In genomic region chr11:115894755-115895520, GRCm38 (mm10) we compare ENCODE assay signal across 10 mouse cellular contexts. TPM values are rescaled to one million over a fixed set of nuclear protein-coding genes. Genes with fewer than 3 reads are reported as not detected.
DNase-seq lines count a peak whose midpoint lies in the region; ATAC-seq lines count a peak whose summit lies in the region.
"Had no signal": no experiment of that assay in that cellular context is flagged by ENCODE, and none has a peak within 500 bp of the region (broad histone marks: within the 10 kb centered on the region; RNA-seq: fewer than 3 reads in every experiment).

No protein-coding gene starts in this region.

- DNase-seq in kidney, adult 18-20 months: peak; percentile 29
- peak; percentile 74 for DNase-seq in ES-CJ7 (ENCODE audit: low read depth, low spot score)
- peak; percentile 60 to 71 for DNase-seq in cerebellum, postnatal 14 days
- peak; percentile 30 for DNase-seq in lung, postnatal 36 days
- no peak for DNase-seq in left cerebral cortex, postnatal 25 days (ENCODE audit: low spot score in 2 of 2)
- no peak for DNase-seq in adrenal gland, postnatal 10 days
- DNase-seq in ovary, postnatal 10 days (ENCODE audit: low spot score): no peak
- DNase-seq: adrenal gland, postnatal 36 days had no signal

- H3K4me2 ChIP-seq in kidney, embryonic 15.5 days: no peak overlapping the region
- H3K4me2 ChIP-seq: hindbrain, embryonic 15.5 days had no signal

- no peak overlapping the region for H3K27ac ChIP-seq in kidney, embryonic 15.5 days
- H3K27ac ChIP-seq: hindbrain, embryonic 15.5 days had no signal

- H3K27me3 ChIP-seq in kidney, embryonic 15.5 days: no peaks in the 10 kb centered on the region
- H3K27me3 ChIP-seq: hindbrain, embryonic 15.5 days had no signal

- ATAC-seq in kidney, embryonic 15.5 days (replicated peaks; ENCODE audit: low FRiP score): no peak

- intact Hi-C loops in left cerebral cortex, postnatal 25 days (cut with DNase I): no loop called here

- no peak overlapping the region for H3K9ac ChIP-seq in kidney, embryonic 15.5 days
- H3K9ac ChIP-seq: hindbrain, embryonic 15.5 days had no signal

- peaks cover 40% of the 10 kb centered on the region for H3K36me3 ChIP-seq in kidney, embryonic 15.5 days

- peaks cover 29% of the 10 kb centered on the region for H3K4me1 ChIP-seq in kidney, embryonic 15.5 days
- H3K4me1 ChIP-seq: hindbrain, embryonic 15.5 days had no signal

- no peaks in the 10 kb centered on the region for H3K9me3 ChIP-seq in kidney, embryonic 15.5 days (replicated peaks)
- H3K9me3 ChIP-seq: hindbrain, embryonic 15.5 days had no signal

- H3K4me3 ChIP-seq in kidney, embryonic 15.5 days (replicated peaks): no peak overlapping the region
- H3K4me3 ChIP-seq: hindbrain, embryonic 15.5 days had no signal

- 70% methylated on average over 14 of the region's 14 CpGs for WGBS in kidney, embryonic 15.5 days

RNA-seq across cellular contexts. Expression of gene Smim5, which starts 4.8 kb away (rescaled TPM):
- polyA plus RNA-seq in kidney, embryonic 15.5 days (2015; fragmentation: Nextera tagmentation; extraction: Ambion mirVana): 3.9 and 4.1 TPM in 2 replicates
- under 1 TPM in 1 of 2 experiments, not detected in 1; 0.32 TPM for total RNA-seq in left cerebral cortex, postnatal 25 days (2021)
- total RNA-seq in adrenal gland, postnatal 10 days (2021): 1 to 10 TPM; 1.5 to 2.6 TPM

RNA-seq across cellular contexts. Expression of gene Smim6, which starts 16.9 kb away (rescaled TPM):
- 9.1 and 9.9 TPM in 2 replicates for polyA plus RNA-seq in kidney, embryonic 15.5 days (2015; fragmentation: Nextera tagmentation; extraction: Ambion mirVana)
- not detected for total RNA-seq in left cerebral cortex, postnatal 25 days (2021)
- total RNA-seq in adrenal gland, postnatal 10 days (2021): under 1 TPM in 1 of 2 experiments, not detected in 1; 0.30 TPM
- total RNA-seq: adrenal gland, postnatal 36 days had no signal

RNA-seq across cellular contexts. Expression of gene Myo15b, which starts 36.7 kb away (rescaled TPM):
- 8.0 and 11.1 TPM in 2 replicates for polyA plus RNA-seq in kidney, embryonic 15.5 days (2015; fragmentation: Nextera tagmentation; extraction: Ambion mirVana)
- total RNA-seq in left cerebral cortex, postnatal 25 days (2021): under 1 TPM; 0.11 to 0.23 TPM
- total RNA-seq in adrenal gland, postnatal 10 days (2021): 1 to 10 TPM in 1 of 2 experiments, under 1 TPM in 1; 0.91 to 1.2 TPM

RNA-seq across cellular contexts. Expression of gene Sap30bp, which starts 38.1 kb away (rescaled TPM):
- 41.6 and 44.5 TPM in 2 replicates for polyA plus RNA-seq in kidney, embryonic 15.5 days (2015; fragmentation: Nextera tagmentation; extraction: Ambion mirVana)
- 10 to 100 TPM; 40.4 to 45.5 TPM for total RNA-seq in left cerebral cortex, postnatal 25 days (2021)
- total RNA-seq in adrenal gland, postnatal 10 days (2021): 10 to 100 TPM; 38.0 to 38.1 TPM

RNA-seq across cellular contexts. Expression of gene Recql5, which starts 38.3 kb away (rescaled TPM):
- 21.3 and 24.3 TPM in 2 replicates for polyA plus RNA-seq in kidney, embryonic 15.5 days (2015; fragmentation: Nextera tagmentation; extraction: Ambion mirVana)
- total RNA-seq in left cerebral cortex, postnatal 25 days (2021): 10 to 100 TPM; 22.3 to 26.3 TPM
- total RNA-seq in adrenal gland, postnatal 10 days (2021): 10 to 100 TPM; 17.8 to 24.5 TPM

Comparison
In these comparisons a context has a peak if more than half of its experiments do, and no peak if none do; other contexts are left out.
1. DNase-seq: peak in kidney, adult 18-20 months (single experiment), ES-CJ7 (single experiment), cerebellum, postnatal 14 days (2 of 2) and lung, postnatal 36 days (single experiment); none in left cerebral cortex, postnatal 25 days (0 of 2), adrenal gland, postnatal 10 days (single experiment) and ovary, postnatal 10 days (single experiment).